Mouse (Mus musculus): ENCODE results near the gene Hs1bp3.

Gene Hs1bp3

GRCm38 (mm10) chr12:8365336-8365735 lies 52.1 kb downstream of the Hs1bp3 start:
- peak; percentile 69 for DNase-seq

- DNase-seq, result no peak
Observed at GRCm38 (mm10) chr12:8365905-8366576, 52.8 kb downstream of the Hs1bp3 start.

- DNase-seq, result no peak
Observed at GRCm38 (mm10) chr12:8366688-8367087, 53.5 kb downstream of the Hs1bp3 start.

GRCm38 (mm10) chr12:8371746-8372510 lies 58.7 kb downstream of the Hs1bp3 start:
- DNase-seq, result no peak

GRCm38 (mm10) chr12:8372511-8373180 lies 59.4 kb downstream of the Hs1bp3 start:
- DNase-seq, result no peak

- DNase-seq, result peak; percentile 78
Observed at GRCm38 (mm10) chr12:8373741-8374140, 60.5 kb downstream of the Hs1bp3 start.

- DNase-seq, result no peak
Observed at GRCm38 (mm10) chr12:8377169-8377568, 63.9 kb downstream of the Hs1bp3 start.

GRCm38 (mm10) chr12:8377955-8378620 lies 64.9 kb downstream of the Hs1bp3 start:
- DNase-seq, result no peak

GRCm38 (mm10) chr12:8379795-8380521 lies 66.7 kb downstream of the Hs1bp3 start:
- peak; percentile 99 for DNase-seq

GRCm38 (mm10) chr12:8380944-8381343 lies 67.7 kb downstream of the Hs1bp3 start:
- no peak for DNase-seq

- no peak for DNase-seq
Observed at GRCm38 (mm10) chr12:8381940-8382339, 68.7 kb downstream of the Hs1bp3 start.

GRCm38 (mm10) chr12:8383822-8384221 lies 70.6 kb downstream of the Hs1bp3 start:
- DNase-seq, result no peak

- no peak for DNase-seq
Observed at GRCm38 (mm10) chr12:8386451-8387011, 73.3 kb downstream of the Hs1bp3 start.

- no peak for DNase-seq
Observed at GRCm38 (mm10) chr12:8387281-8387680, 74.0 kb downstream of the Hs1bp3 start.

- DNase-seq, result no peak
Observed at GRCm38 (mm10) chr12:8388529-8389414, 75.5 kb downstream of the Hs1bp3 start.

- DNase-seq, result peak; percentile 42
Observed at GRCm38 (mm10) chr12:8393226-8393625, 80.0 kb downstream of the Hs1bp3 start.

All from kidney, adult 9 months (tissue).